Mouse (Mus musculus): ENCODE measurements around the gene Retsat.

Retsat gene

DNA sequence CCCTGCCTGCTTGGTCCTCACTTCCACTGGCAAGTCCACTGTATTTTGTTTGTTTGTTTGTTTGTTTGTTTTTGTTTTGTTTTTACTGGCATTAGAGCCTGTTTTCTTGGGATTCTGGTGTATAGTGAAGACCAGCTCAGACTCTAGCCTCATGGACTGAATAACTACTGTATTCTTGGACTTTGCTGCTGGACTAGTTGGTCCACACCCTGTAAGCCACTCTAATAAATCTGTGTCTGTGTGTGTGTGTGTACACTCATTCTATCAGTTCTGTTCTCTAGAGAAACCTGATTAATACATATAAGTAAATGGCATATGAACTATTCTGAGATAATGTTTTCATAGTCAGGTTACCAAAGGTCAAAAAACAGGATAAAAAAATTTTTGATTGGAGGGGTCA lies 8.2 kb upstream of the Retsat start:
- no peak for DNase-seq

DNA sequence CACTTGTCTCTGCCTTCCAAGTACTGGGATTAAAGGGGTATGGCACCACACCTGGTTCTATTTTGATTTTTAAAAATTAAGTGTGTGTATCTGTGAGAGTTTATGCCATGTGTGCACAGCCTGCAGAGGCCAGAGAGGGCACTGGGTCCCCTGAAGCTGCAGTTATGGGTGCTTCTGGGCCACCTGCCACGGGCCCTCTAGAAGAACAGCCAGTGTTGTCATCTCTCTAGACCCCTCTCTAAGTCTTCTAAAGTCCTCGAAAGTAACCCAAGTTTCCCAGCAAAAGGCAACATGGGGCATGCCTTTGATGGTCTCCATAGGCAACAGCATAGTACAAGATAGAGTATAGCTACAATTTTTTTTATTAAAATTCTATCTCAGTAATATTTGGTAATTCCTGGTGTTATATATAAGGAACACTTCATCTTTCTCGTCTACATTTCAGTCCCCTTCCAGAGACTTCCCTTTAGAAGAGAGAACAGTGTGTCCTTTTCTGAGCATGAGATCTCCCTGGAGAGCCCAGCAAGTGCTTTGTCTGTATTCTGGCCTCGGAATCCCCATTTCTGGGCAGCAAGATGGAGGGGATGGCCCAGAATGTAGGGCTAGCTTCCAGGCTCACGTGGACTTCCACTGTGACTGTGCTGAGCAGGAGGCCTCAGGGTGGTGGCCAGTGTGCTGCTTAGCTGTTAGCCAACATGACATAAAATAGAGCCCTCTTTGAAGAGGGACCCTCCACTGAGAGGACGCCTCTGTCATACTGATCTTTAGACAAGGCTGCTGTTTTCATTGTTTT lies 5.1 kb upstream of the Retsat start:
- no peak for DNase-seq

DNA sequence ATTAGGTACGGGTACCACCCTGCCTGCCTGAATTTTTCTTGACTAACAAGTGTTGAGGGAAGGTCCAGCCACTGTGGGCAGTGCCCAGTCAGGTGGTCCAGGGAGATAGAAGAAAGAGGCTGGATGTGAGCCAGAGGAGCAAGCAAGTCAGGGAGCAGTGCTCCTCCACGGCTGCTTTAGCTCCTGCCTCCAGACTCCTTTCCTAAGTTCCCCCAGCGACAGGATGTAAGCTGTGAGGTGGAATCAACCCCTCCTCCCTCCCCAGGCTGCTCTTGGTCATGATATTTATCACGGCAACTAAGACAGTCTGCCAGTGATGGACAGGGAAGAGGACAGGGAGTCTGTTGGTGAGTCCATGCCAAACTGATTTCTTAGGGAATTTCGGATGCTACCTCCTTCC lies 4.4 kb upstream of the Retsat start:
- DNase-seq: no peak

DNA sequence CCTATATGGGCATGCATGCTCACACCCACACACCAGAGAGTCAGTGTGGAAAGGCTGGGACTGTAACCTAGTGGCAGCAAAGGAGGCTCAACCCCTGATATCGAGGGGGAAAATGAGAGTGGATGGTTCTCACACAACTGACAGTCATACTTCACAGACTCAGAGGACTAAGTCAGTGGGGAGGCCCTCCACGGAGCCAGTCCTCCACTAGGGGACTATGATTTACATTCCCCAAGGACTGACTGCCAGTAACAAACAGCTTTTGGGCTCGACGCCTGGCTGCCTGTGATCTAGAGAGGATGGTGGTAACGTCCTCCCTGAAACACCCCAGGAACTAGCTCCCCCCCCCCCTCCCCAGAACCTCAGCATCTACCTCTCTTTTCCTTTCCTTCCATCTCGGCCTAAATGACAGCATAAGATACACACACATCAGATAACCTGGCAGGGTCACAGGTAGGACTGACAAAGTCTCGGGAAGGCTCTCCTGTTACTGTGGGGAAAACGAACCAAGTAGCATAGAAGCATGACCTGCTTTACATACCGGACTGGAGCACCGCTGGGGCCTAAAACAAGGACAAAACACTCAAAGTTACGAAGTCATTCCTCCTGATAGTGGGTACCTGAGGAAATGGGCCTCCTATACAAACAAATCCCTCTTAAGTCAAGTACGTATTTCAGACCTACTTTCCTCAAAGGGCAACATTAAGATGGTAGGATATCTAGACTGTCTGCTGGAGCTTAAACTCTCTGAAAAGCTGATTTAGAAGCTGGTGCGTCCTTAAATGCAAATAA lies 996 bp upstream of the Retsat start:
- peak; percentile 6 for DNase-seq

DNA sequence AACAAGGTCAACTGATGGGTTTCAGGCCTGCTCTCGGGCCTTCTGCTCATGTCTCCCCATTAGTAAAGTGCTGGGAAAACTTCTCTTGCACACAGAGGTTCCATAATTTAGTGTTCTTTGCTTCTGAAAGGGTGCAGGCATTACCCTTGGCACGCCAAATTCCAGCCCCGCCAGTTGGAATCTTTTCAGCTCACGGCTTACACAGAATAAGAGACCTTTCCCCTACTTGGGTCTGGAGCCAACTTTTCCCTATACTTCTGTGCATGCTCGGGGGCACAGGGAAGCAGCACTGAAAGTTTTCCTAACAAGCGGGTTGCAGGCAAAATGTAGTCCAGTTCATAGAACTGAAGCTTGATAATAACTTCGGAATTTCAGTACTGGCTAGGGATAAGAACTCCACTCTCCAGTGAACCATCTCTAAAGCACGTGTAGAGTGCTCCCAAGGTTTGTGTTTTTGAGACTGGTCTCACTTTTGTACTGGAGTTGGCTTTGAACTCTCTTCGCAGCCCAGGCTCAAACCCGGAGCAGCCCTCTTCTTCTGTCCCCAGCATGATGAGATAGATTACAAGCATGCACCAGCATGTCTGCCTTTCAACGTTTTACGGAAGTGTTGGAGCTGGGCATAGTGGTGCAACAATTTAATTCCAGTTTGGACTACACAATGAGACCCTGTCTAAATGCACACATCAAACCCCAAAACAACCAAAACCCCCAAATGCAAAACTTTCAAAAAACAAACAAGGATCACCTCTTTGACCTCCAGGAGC lies 699 bp downstream of the Retsat start:
- no peak for DNase-seq

DNA sequence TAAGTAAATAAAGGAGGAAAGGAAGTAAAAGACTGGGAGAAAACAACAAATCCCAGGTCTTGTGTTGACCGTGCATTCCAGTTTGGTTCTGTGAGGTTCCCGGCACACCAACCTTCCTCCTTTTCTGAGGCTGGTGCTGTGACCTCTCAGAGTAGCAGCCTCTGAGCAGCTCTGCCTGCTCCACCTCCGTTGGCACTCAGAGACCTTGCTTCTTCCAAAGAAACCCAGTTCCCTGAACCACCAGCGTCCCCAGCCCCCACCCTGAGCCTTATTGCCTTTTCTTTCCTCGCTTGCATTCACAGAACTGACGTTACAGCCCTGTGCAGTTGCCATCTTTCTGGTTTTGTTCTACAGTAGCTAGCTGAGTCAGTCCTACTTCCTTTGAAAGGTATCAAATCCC lies 1.9 kb downstream of the Retsat start:
- no peak for DNase-seq

DNA sequence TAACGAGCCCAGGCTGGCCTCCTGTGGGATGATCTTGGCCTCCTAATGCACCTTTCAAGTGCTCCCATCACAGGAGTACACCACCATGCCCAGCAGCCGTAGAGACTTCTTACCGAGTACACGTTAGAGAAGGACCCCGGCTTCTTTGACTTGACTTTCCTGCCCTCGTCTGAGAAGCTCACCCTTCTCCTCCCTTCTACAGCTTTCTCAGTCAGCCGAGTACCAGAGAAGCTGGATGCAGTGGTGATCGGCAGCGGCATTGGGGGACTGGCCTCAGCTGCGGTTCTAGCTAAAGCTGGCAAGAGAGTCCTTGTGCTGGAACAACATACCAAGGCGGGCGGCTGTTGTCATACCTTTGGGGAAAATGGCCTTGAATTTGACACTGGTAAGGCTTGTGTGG lies 2.5 kb downstream of the Retsat start:
- no peak for DNase-seq

DNA sequence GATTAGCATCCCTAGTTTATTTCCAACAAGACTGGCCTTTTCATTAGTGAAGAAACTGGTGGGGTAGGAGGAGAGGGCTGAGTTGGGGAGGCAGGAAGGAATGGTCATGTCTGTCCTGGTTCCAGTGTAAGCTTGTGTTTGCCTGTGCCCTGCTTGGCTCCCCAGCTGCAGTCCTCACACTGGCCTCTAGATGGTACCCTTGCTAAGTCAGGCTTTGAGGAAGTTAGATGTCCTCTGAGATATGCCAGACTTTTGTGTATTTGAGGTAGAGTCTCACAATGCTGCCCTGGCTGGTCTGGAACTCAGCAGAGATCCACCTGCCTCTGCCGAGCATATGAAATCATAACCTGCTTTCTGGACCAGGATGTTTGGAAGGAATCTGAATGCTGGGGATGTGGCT lies 3.5 kb downstream of the Retsat start:
- DNase-seq: peak; percentile 78

DNA sequence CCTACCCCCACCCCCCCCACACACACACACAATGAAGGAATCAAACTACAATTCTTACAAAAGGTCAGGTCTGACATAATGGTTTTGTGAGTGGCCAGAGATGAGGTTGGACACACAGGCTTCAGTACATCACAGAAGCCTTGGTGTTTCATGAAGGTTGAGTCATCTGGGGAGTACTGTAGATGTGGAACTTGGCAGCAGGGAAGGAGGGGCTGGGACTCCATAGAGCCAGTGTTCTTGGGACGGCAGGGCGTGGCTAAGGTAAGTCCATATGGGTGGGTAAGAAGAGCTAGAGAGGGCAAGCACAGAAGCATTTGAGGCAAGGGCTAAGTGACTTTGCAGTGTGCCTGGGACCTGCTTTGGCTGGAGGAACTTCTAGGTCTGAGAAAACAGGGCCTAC lies 5.8 kb downstream of the Retsat start:
- no peak for DNase-seq

DNA sequence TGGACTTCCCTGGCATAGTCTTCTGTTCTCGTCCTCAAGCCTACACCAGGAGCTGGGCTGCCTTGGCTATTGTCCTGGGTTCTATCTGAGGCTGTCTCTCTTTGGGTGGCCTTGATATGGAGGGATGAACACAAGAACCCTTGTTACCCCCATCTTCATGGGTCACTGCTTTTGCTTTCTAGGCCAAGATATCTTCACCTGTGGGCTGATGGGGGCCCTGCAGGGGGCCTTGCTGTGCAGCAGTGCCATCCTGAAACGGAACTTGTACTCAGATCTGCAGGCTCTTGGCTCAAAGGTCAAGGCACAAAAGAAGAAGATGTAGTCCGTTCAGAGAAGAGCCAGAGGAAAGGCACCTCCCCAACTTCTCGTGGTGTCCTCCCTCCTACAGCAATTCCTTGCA lies 8.8 kb downstream of the Retsat start:
- no peak for DNase-seq

DNA sequence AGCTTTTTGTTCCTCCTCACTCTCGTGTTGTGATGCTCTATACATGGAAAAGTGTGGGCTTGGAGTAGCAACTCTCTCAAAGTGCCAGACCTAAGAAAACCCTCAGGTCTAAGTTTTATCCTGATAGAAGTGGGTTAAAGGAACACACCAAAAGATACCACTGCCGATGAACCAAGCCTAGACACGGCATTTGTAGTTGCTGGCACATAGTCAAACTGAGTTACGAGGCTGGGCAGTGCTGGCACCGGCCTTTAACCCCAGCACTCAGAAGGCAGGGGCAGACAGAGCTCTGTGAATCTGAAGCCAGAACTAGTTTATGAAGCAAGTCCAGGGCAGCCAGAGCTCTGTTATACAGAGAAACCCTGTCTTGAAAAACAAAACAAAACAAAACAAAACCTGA lies 9.4 kb downstream of the Retsat start:
- no peak for DNase-seq

DNA sequence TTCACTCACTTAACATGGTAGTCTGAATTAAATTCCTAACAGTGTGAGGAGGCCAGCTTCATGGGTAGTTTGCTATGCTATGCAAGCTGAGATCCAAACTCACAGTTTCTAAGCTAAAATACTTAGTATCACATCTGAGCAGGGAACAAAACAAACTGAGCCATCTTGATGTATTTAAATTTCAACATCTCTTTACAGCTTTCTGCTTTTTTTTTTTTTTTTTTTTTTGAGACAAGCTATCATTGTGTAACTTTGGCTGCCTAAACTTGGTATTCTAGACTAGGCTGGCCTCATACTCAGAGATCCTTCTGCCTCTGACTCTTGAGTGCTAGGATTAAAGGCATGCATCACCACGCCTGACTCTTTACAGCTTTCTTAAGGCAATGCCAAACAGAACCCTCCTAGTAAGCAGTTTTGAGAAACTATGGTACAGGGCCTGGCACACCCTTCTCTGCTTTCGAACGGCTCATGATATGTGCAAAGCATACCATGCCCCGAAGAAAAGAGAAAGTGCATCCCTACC lies 10.4 kb downstream of the Retsat start:
- no peak for DNase-seq

DNA sequence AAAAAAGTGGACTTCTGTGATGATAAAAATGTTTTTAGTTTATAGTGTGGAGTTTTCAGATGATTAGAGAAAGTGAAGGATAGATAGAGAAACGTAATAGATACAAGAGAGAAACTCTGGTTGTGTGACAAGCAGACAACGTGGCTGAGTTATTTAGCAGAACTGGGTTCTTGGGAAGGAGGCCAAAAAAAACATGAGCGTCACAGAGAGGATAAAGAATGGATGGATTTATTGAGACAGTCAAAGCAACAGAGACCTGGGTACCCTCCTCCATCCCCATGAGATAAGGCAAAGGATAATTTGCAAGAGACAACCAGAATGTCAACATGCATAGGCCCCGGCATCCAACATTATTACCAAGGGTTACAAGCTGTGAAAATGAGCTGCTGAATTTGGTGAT lies 12.0 kb downstream of the Retsat start:
- no peak for DNase-seq

DNA sequence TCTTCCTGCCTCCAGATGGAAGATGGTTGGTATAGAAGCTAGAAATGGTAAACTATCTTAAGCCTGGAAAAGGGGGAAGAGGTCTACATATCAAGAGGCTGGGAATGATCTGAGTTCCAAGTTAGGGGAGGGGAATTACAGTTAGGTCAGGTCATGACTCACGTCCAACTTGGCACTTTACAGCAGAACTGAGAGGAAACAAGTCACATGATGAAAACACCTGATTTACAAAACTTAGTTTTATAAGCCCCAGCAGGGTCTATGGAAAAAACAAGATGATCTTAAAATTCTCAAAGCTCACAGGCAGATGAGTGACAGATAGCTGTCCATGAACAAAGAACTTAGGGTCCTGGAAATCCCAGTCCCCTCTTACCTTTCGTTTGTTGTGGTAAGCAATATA lies 16.9 kb downstream of the Retsat start:
- DNase-seq: no peak

DNA sequence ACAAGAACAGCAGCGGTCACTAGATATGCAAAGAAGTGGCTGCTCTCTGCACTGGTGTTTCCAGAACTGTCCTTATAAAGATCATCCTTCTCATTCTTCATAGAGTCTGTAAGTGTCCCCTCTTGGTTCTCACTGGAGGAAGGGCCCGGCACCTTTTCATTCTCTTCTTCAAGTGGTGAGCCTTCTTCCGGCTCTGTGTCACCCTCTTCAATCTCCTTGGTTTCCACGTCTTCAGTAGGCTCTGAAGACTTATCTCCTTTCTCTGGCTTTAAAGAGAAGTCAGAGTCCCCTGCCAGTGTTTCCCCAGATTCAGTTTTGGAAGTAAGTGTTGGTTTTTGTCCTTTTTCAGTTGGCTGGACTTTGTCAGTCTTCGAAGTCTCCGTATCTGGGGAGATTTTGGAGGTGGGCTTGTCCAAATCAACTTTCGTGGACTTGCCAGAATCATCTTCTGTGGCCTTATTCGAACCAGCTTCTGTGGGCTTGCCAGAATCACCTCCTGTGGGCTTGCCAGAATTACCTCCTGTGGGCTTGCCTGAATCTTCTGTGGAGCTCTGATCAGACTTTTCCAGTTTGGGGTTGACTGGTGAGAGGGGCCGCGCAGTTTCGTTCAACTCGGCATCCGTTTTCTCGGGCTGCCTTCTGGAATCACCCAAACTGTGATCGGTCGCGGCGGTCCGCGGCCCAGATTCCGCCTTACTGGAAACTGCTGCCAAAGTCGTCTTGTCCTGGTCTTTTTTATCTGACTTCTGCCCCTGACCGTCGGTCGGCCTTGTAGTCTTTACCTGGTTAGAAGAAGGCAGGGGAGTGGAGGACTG lies 17.5 kb downstream of the Retsat start:
- no peak for DNase-seq

DNA sequence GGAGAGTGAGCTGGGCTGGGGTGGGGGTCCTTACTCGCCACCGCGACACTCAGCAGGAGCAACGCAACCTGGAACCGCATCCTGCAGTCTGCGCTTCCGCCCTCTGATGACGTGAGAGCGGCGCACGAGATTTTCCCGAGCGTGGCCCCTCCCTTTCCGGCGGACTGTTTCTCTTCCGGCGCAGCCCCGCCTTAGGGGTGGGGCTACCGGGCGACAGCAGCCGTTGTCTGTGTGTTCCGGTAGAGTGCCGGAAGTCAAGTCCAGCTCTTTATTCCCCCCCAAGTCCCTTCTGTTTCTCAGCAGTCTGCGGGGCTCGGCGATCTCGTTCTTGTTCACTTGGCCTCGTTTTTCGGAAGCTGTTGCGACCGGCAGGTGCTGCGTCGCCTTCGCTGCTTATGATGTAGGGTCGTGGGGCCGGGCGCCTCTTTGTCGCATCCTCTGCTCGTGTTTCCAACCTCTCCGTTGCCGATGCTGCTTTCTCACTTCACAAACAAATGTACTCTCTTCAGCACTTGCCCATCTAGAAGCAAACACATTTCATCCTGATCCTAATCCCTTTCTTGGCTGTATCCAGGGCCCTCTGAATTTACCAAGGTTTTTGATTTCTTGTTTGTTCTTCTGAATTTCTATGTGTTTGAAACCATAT lies 18.5 kb downstream of the Retsat start, which contains the start of gene Tgoln1:
Tgoln1 (minus strand) TSS at position 358 of the 646 bp plus-strand sequence.
- peak; percentile 97 for DNase-seq

DNA sequence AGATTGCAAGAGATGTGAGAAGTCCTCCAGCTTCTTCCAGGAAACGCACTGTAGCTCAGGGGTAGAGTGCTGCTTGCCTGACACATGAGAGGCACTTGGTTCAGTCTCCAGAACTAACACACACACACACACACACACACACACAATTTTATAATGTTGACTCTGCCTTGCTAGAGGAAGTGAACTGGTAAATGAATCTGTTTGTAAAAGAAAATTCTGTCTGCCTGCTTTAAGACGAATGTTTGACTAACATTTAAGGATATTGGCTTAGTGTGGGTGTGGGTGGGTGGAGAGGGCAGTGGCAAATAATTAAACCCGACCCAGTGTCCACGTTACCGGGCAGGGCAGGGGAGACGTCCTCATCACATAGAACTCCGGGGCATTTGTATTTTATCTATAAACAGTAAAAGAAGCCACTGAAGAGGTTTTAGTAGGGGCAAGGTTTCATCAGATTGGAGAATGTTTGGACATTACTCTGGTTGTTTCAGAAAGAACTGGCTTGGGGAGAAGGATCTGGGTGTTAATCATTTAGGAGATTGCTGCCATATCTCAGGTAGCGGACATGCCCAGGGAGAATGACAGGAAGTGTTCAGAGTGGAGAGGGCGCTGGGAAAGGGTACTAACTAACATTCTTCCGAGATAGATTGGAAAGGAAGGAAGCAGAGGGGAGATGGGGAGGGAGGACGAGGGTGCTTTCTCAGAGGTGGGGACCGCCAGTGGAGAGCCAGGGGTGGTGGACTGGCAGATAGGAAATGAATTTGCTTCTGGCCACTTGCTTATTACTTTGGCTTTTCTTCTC lies 21.7 kb downstream of the Retsat start:
- no peak for DNase-seq

DNA sequence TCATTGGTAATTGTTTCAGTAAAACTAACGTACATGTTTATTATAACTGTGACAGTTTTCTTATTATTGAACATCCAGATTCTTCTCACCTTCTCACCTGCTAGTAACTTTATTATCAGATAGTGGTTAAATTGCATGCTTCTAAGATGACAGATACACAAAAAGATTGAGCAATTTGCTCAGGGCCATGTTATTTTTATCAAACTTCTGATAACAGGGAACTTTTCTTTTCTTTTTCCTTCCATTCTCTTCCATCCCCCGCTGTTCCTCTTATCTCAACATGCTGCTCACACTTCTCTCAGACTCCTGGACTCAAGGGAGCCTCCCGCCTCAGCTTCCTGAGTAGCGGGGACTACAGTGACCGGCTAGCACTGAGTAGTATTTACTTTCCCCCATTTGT lies 22.6 kb downstream of the Retsat start:
- no peak for DNase-seq

DNA sequence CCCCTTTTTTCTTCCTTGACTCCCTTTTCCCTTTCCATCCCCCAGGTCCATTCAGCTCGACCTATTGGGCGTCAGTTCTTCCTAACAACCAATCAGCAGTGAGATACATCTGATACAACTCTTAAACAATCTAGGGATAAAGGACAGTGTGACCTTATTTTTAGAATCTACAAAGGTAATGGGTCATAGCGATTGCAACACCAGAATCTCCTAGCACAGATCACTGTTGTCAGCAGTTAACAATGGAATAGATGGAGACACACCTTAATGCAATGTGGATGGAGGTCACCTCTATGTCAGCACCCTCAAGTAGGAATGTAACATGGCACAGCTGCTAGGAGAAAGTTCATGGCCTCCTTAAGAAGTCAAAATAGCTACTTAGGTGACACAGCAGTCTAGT lies 24.6 kb downstream of the Retsat start:
- no peak for DNase-seq

DNA sequence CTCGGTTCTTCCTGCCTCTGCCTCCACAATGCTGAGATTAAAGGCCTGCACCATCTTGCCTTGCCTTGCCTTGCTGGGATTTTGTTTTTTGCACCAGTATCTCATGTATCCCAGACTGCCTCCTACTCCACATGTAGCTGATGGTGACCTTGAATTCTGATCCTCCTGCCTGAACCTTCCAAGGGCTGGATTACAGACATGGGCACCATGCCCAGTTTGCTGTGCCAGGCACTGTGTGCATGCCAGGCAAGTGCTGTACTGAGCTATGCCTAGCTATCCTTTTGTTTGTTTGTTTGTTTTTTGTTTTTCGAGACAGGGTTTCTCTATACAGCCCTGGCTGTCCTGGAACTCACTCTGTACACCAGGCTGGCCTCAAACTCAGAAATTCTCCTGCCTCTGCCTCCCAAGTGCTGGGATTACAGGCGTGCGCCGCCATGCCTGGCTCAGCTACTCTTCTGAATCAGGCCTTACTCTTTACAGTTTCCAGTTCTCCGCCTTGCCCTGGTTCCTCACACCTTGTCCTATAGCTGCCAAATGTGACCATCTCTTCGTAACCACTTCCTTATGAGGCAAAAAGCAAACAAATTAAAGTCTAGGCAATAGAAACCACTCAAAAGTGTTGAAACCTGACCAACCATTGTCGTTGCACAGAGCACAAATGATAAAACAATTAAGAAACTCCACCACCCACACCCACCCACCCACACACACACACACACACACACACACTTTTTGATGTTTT lies 25.6 kb downstream of the Retsat start:
- DNase-seq: no peak
